Mouse (Mus musculus) urinary bladder, postnatal 4 days (tissue): ENCODE measurements around the gene 1700007K13Rik.
"Not testable (repeated sequence)": the region's sequence is repeated elsewhere in the genome, so short reads cannot be mapped to it uniquely, and the experiment has no call there.

Experiments used
- DNase-seq, 2 experiments: peaks; one replicate each; pipeline ENCODE4 v3.0.0; 2021 to 2022; ENCODE audit warnings: low spot score in 2 of 2

1700007K13Rik gene

DNA sequence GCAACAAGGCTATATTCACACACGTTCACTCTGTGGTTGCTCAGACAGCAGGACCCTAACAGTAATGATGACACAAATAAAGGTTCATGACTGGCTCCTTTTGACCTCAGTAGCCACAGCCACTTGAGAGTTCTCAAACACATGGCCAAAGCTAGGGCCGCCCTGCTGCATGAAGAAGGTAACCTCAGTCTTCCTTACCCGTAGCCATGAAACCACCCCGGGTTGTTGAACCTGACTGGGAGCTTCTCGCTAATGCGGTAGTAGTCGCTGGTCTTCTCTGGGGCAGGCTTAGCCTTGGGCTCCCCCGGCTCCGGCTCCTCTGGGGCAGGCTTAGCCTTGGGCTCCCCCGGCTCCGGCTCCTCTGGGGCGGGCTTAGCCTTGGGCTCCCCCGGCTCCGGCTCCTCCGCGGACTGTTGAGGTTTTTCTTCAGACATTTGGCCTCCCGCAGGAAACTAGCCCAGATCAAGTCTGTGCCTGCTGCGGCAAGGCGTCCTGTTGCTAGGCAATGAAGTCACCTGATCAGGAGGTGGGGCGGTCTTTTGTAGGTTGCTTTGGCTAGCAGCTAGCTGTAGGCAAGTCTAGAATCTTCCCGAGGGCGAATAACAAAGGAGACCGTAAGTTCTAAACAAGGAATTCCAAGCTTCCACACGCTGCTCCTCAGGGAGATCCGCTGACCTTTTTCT is at the start of gene 1700007K13Rik:
Gene 1700007K13Rik (minus strand): TSS at position 497 of the 683 bp plus-strand sequence.
- peak; percentile 58 to 70 for DNase-seq

DNA sequence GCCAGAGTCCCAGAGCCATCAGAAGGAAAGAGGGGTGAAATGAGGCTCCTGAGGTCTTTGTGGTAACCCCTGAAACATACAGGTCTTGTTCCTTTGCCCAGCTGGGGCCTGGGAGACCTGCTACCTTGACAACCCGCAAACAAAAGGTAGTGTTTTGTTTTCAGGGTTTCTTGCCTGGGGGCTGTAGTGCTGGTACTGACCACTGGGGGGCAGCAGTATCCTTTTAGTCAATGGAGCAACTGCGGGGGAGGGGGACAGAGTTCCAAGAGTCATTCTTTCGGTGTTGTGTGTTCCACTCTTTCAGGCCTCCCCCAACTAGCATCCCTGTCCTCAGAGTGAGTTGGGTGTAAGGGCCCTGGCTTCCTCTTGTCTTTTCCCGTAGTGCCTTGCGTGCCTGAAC is 48.4 kb upstream of the 1700007K13Rik start:
- peak; percentile 70 to 90 for DNase-seq

DNA sequence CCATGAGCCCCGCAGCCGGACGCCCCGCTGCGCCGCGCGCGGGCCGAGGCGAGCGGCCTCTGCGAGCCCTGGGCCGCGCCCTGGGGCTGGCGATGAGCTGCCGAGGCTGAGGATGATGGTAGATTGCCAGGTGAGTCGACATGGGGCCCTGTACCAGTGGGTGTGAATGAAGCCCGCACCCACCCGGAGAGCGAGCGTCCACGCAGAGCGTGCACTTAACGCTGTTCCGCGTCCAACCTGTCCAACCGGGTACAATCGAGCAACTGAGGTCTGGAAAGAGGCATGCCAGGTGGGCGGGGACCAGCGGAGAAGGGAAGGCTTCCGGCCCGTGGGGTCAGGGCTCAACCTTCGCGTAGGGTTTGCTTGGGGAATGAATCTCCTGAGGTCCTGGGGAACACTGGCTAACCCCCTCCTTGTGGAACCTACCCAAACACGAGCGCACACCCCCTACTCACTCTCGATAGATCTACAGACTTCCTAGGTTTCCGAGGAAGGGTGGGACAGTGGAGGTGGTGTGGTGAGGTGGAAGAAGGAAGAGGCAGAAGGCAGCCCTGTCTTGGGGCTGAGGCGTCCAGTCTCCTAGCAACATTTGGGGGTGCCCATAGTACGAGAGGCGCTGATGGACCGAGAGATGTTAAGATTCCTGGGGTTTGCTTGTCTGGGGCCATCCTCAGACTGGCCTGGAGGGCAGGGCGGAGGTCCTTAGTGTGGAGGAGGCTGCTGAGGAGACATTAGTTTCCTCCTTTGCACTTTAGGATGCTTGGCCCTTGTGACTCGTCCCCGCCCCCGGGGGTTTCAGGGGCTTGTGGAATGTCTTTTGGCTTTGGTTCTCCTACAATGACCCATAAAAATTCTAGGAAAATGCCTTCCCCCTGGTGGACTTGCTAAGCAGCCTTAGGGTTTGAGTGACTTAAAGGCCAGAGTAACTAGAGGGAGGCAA is 47.6 kb upstream of the 1700007K13Rik start:
- no peak for DNase-seq

DNA sequence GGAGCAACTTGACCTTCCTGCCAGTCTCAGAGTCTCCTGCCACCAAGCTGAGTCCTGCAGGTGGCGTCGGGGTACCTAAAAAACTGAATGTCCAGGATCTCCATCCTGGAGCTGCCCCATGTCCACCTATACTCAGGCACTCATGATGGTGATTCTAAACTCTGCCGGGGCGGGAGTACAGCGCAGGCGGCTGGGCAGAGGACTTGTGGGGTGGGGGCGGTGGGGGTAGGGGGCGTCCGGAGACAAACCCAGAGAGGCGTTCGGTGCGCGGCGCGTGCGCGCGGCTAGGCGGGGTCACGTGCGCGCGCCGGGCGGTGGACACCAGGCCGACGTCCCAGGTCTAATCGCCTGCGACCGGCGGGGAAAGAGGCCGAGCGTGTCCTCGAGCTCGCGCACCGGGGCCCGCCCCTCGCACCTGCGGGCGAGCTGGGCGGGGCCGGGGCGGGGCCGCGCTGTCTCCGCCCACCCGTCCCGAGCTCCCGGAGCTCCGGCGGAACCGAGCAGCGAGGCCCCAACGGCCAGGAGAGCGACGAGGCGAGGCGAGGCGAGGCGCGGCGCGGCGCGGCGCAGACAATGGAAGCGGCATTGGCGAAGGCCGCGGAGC is 46.8 kb upstream of the 1700007K13Rik start, which contains the start of gene Ralgds:
Gene Ralgds (plus strand): TSS at position 328 of the 604 bp plus-strand sequence.
- DNase-seq: peak in 1 of 2 experiments; percentile 55

DNA sequence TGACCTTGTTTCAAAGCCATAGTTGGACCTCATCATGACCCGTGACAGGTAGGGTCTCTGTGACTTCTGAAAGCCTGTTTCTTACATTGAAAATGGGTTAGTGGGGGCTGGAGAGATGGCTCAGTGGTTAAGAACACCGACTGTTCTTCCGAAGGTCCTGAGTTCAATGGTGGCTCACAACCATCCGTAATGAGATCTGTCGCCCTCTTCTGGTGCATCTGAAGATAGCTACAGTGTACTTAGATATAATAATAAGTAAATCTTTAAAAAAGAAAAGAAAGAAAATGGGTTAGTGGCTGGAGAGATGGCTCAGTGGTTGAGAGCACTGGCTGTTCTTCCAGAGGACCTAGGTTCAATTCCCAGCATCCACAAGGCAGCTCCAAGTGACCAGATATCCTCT is 45.5 kb upstream of the 1700007K13Rik start:
- not testable (repeated sequence) for DNase-seq

DNA sequence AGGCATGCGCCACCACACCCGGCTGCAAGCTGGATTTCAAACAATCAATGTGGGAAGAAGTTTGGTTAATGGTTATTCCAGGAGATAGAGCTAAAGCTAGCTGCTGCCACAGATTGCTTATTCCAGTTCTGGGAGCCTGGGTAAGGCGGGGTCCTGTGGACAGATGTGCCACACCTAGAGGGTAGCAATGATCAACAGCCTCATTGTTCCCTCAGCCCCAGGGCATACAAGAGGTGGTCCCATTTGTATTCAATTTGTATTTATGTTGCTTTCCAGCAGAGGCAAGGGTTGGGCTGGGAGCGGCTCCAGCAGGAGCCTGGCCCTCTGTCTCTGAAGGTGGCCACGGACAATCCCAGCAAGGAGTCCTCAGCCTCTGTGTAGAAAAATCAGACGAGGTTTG is 40.2 kb upstream of the 1700007K13Rik start:
- DNase-seq: peak; percentile 10 to 30

DNA sequence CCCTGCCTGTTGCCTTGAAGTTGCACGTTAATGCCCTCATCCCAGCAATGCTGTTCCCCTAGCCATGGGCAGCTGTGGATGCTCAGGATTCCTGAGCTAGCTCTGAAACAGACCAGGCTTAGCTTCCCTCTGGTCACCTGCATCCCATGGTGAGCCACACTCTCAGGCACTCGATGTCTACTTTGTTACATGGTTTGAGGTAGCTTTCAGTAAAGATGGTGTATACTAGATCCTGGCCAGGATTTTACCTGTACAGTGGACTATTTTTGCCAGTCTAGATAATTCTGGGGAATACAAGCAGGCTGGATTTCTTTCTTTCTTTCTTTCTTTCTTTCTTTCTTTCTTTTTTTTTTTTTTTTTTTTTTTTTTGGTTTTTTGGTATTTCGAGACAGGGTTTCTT is 39.7 kb upstream of the 1700007K13Rik start, which contains the start of gene Gm10134:
Gene Gm10134 (plus strand): TSS at position 301 of the 400 bp plus-strand sequence.
- no peak for DNase-seq

DNA sequence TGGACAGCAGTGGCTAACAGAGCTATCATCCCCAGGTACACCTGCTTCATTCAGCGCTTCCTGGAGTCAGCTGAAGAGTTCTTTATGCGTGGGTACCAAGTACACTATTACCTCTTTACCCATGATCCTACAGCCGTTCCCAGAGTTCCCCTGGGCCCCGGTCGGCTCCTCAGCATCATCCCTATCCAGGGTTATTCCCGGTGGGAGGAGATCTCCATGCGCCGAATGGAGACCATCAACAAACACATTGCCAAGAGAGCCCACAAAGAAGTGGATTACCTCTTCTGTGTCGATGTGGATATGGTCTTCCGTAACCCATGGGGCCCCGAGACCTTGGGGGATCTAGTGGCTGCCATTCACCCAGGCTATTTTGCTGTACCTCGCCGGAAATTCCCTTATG is 38.5 kb upstream of the 1700007K13Rik start:
- peak; percentile 12 to 53 for DNase-seq

DNA sequence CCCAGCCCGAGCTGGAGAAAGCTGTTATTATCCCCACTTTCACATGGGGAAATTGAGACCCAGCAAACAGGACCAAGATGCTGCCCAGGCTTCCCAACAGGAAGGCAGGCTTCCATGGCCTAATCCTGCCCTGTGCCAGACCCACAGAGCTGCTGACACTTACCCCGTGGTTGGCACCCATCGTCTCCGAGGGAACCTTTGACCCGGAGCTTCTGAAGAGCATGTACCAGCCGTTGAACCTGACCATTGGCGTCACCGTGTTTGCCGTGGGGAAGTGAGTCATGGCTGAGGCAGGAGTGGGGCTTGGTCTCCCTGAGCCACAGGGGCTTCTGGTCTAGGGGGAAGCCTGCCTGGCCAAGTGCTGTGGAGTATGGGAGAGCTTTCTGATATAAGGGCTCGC is 36.9 kb upstream of the 1700007K13Rik start:
- peak; percentile 15 to 56 for DNase-seq

DNA sequence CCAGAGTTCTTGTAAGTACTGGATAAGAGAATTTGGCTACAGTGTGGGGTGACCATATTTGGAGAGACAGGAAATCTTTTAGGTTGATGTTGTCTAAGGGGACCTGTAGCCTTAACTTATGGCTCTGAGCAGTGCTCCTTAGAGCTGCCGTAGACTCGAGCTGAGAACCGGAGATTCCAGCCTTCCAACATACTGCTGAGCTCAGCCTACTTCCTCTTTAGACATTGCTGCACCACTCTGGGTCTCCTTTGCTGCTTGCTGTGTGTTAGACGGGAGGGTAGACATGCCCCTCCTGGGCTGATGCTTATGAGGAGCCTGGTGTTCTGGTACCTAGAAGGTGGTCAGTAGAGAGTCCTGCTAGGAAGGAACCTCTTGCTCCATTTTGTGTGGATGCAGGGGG is 32.3 kb upstream of the 1700007K13Rik start:
- DNase-seq: peak in 1 of 2 experiments; percentile 39

DNA sequence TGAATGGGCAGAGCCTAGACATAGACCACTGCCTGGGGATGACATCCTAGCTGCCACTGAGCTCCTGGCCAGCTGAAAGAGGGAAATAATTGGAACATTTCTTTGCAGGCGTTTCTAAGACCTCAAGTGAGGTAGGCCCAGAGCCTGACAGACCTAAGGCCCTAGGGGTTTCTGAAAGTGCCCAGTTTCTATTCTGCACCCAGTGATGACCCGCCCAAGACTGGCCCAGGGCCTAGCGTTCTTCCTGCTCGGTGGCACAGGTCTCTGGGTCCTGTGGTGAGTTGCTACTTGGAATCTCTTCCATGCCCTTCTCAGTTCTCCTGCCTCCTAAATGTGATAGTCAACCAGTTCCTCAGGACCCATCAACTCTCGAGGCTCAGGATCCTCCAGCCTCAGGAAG is 31.4 kb upstream of the 1700007K13Rik start:
- peak in 1 of 2 experiments; percentile 38 for DNase-seq

DNA sequence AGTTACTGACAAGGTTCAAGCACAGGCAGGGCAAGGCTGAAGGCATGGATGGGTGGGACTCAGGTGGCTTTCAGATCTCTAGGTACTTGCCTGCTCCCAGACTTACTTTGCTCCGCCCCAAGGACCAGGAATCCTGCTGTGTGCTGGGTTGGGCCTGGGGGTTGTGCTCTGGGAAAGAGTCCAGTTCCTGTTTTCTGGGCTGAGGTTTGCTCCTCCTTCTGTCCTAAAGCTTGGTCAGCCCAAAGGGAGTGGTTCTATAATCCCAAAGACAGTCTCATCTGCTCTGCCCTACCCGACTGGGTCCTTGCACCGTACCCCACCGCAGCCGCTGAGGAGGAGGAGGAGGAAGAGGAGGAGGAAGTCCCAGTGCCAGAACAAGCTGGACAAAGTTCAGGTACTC is 30.5 kb upstream of the 1700007K13Rik start, which contains the start of gene Gbgt1:
Gene Gbgt1 (plus strand): TSS at position 221 of the 400 bp plus-strand sequence.
- peak in 1 of 2 experiments; percentile 58 for DNase-seq

DNA sequence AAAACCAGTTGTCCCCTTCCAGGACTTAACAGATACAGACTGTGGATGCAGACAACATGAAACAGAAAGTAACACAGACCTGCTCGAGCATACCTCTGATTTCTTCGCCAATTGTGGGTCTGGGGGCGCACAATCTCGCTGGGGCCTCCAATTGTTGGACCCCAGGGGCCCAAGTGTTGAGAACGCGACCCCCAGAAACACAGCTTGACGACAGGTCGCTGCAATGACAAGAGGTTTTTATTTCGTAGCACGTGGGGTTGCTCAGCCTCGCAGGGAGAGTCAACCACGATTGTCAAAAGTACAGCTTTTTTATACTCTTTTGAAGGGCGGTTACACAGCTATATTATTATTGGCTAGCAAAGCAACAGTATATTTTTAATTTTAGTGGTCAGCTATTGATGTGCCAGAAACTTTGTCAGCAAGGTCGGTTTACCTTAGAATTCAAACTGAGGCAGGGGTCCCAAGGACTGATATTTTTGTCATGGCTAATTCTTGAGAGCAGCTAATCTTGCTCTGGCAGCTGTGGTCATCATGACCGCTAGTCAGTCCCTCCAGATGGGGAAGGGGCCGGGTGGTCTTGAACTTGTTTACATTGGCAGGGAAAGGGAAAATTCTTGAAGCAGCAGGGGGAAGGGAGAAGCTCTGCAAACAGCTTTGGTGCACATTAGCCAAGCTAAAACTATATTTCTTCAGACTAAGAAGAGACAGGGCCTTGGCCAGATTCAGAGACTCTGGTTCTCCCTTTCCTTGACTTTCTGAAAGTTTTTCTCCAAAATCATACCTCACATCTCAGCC is 29.9 kb upstream of the 1700007K13Rik start:
- peak in 1 of 2 experiments; percentile 57 for DNase-seq

DNA sequence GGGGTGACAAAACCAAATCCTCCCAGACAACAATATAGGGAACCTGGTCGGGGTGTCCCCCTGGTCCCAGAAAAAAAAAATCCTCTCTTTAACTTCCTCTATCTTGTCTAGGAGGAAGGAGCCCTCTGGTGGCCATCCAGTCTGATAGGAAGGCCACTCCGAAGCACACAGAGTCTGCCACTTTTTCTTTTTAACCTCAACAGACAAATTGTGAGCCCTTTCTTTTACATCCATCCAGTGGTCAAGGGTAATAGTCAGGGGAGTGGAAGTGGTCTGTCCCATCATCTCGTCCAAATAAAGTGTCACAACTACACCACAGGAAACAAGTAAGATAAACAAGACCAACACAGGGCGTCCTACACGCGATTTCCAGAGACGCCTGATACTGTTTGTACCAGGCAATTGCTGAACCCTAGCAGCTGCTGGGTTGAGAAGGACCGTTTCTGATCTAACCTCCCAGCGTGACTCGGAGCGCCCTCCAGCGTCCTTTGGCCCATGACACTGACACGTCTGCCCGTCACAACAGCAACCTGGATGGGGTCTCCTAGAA is 29.1 kb upstream of the 1700007K13Rik start:
- peak in 1 of 2 experiments; percentile 58 for DNase-seq

DNA sequence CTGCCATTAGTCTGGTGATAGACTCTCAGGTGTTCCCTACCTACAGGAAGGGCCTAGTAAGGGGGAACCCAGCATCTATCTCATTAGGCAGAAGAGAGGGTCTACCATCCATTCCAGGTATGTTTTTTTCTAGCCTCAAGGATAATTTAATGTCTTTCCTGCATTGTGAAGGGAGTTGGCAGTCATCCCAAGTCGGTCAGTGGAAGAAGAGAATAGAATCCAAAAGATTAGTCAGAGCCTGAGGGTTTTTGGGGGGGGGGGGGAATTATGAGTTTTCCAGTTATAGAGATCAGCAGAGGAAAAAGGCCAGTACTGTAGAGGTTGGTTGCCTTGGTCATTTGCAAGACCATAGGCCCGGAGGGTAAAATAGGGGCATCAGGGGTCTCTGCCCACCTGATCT is 28.4 kb upstream of the 1700007K13Rik start:
- DNase-seq: peak in 1 of 2 experiments; percentile 47

DNA sequence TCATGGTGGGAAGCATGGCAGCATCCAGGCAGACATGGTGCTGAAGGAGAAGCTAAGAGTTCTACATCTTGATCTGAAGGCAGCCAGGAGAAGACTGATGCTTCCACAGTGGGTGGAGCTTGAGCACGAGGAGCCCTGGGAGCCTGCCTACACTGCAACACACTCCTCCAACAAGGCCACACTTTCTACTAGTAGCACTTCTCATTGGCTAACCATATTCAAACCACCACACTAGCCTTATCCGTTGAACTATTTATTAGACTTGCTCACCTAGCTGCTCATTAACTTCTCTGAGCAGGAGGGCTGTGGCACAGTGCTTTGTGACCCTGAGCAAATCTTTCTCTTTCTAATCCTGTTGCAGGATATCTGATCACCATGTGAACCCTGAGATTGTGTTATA is 17.7 kb upstream of the 1700007K13Rik start:
- DNase-seq: no peak

DNA sequence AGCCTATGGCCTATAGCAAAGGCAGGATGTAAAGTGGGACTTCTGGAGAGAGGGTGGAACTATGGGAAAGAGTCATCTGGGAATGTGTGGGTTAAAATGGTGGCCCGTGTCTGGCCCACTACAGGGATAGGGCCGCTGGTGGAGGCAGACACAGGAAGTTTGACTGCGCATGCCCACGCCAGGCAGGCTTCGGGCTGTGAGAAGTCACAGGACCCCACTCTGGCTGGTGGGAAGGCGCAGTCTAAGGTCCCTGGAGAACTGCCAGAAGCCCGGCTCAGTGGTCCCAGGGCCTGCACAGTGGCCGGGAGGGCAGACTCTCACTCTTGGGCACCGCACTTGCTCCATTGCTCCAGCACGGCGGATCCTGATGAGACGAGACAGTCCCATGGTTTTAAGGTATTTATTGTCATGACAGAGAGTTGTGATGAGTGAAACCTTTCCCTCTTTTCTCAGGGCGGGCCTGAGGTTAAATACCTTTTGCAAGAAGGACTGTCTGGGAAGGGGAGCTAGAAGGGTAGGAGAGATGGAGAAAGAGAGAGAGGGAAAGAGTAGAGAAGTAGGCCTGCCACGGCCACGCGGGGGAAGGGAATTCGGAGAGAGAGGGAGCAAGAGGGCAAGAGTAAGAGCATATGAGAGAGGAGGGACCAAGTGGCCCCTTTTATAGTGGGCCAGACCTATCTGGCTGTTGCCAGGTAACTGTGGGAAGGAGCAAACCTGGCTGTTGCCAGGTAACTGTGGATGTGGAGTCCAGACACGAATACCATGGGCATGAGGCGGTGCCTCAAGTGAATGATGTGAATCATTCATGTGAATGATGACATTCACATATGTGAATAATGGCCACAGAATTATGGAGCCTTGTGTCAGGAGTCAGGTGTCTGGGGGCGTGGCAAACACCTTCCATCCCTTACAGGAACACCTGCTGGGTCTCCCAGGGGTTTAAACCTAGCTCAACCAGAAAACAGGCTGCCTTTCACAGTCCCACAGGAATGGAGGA is 13.4 kb upstream of the 1700007K13Rik start:
- DNase-seq: peak in 1 of 2 experiments; percentile 57

DNA sequence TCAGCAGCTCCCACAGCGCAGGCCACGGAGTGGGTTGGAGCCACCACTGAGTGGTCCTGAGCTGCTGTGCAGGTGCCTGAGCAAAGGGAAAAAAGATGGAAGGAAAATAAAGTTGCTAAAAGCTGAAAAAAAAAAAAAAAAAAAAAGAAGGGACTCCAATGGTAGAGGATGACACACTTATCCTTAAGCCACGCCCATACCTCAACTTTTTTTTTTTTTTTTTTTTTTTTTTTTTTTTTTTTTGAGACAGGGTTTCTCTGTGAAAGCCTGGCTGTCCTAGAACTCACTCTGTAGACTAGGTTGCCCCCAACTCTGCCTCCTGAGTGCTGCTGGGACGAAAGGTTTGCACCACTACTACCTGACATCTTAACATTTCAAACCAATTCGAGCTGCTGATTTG is 11.9 kb upstream of the 1700007K13Rik start:
- DNase-seq: not testable (repeated sequence)

DNA sequence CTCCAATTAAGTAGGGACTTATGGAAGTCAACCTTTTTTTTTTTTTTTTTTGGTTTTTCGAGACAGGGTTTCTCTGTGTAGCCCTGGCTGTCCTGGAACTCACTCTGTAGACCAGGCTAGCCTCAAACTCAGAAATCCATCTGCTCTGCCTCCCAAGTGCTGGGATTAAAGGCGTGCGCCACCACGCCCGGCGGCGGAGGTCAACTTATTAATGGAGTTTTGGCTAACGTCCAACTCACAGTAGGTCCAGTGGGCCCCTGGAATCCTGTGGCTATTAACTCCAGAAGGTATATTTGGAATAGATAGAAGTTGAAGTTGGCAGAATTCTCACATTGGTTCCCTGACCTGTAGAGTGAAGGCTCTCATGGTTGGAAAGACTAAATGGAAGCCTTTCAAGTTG is 5.9 kb upstream of the 1700007K13Rik start:
- peak in 1 of 2 experiments; percentile 52 for DNase-seq
